Mouse (Mus musculus): ENCODE results near the gene Imp3. TPM values are rescaled to one million over a fixed set of nuclear protein-coding genes. Genes with fewer than 3 reads are reported as not detected.

Imp3 gene
- polyA plus RNA-seq, 1 experiment from 2014 or later, result 66.8 TPM

- Histone ChIP-seq H3K4me3 (ENCODE audit: low read length) (peak overlapping the region; percentile 34), H3K4me2 (ENCODE audit: low read length) (peak overlapping the region; percentile 61), H3K9me3 (ENCODE audit: control insufficient read depth, low read length) (no peaks in the 10 kb centered on the region), H3K4me1 (ENCODE audit: control insufficient read depth, insufficient read depth, low read depth, low read length) (peaks cover 10% of the 10 kb centered on the region), H3K9ac (ENCODE audit: low read depth, low read length) (peak overlapping the region; percentile 19), H3K27ac (ENCODE audit: low read depth, low read length) (0 out of 2 replicates have a peak overlapping the region, but pooled peaks have one; percentile 4), H3K27me3 (replicated peaks; ENCODE audit: control insufficient read depth, insufficient read depth, low read length) (no peaks in the 10 kb centered on the region), H3K36me3 (ENCODE audit: control insufficient read depth, insufficient read depth, low read length) (no peaks in the 10 kb centered on the region)
- no peak for ATAC-seq
- 35% methylated on average over 13 of the region's 13 CpGs for WGBS
Measured at GRCm38 (mm10) chr9:56949767-56950166, 12.5 kb downstream of the Imp3 start.

- Histone ChIP-seq H3K27me3 (replicated peaks; ENCODE audit: control insufficient read depth, insufficient read depth, low read length) (no peaks in the 10 kb centered on the region), H3K4me3 (ENCODE audit: low read length) (peak within 1 kb of the TSS; percentile 71), H3K9me3 (ENCODE audit: control insufficient read depth, low read length) (no peaks in the 10 kb centered on the region), H3K9ac (ENCODE audit: low read depth, low read length) (peak within 1 kb of the TSS; percentile 83), H3K4me2 (ENCODE audit: low read length) (peak within 1 kb of the TSS; percentile 92), H3K4me1 (ENCODE audit: control insufficient read depth, insufficient read depth, low read depth, low read length) (peaks cover 10% of the 10 kb centered on the region), H3K27ac (ENCODE audit: low read depth, low read length) (peak within 1 kb of the TSS; percentile 87), H3K36me3 (ENCODE audit: control insufficient read depth, insufficient read depth, low read length) (no peaks in the 10 kb centered on the region)
- peak; percentile 100 for ATAC-seq
- under 1% methylated on average over 50 of the region's 50 CpGs for WGBS
Measured at GRCm38 (mm10) chr9:56950414-56951400, 13.4 kb downstream of the Imp3 start, which contains the start of gene Snupn. Gene Snupn, plus strand, starts transcription at chr9:56950878.

GRCm38 (mm10) chr9:56953562-56953961, 16.3 kb downstream of the Imp3 start:
- H3K36me3 ChIP-seq (ENCODE audit: control insufficient read depth, insufficient read depth, low read length), result no peaks in the 10 kb centered on the region; the same call in 1 of the 2 replicates
- WGBS, result 100% methylated on average over 1 of the region's 1 CpGs

DNA sequence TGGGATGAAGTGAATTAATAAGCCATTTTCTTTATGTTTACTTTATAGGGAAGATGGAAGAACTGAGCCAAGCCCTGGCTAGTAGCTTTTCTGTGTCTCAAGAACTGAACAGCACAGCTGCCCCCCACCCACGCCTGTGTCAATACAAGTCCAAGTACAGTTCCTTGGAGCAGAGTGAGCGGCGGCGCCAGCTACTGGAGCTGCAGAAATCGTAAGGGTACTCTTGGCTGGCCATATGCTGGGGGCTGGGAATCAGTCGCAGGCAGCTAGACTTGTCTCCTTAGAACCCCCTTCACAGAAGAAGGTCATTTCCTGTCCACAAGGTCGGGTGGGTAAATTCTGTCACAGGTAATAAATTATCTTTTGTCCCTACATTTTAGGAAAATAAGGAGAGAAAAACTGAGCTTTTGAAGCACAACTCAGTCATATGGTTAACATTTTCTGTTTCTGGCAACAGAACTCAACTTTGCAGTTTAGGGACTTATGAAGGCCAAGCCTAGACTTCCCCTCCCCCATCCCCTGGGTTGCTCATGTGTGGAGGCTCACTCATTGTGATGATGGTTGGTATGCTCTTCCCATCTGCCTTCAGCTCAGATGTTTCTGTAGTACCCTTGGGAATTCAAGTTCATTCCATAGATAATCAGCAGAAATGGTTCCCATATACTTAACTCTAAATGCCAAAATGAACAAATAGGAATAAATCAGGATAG, 19.8 kb downstream of the Imp3 start:
- ATAC-seq, result no peak
- H3K27me3 ChIP-seq (replicated peaks; ENCODE audit: control insufficient read depth, insufficient read depth, low read length), result no peaks in the 10 kb centered on the region
- H3K9ac ChIP-seq (ENCODE audit: low read depth, low read length), result no peak overlapping the region
- H3K4me3 ChIP-seq (ENCODE audit: low read length), result no peak overlapping the region
- no peak overlapping the region for H3K4me2 ChIP-seq (ENCODE audit: low read length)
- no peaks in the 10 kb centered on the region for H3K4me1 ChIP-seq (ENCODE audit: control insufficient read depth, insufficient read depth, low read depth, low read length)
- WGBS, result 92% methylated on average over 7 of the region's 7 CpGs
- H3K36me3 ChIP-seq (ENCODE audit: control insufficient read depth, insufficient read depth, low read length), result no peaks in the 10 kb centered on the region; the same call in 1 of the 2 replicates
- no peaks in the 10 kb centered on the region for H3K9me3 ChIP-seq (ENCODE audit: control insufficient read depth, low read length)
- H3K27ac ChIP-seq (ENCODE audit: low read depth, low read length), result no peak overlapping the region

More at GRCm38 (mm10) chr9:56953562-56953961, 16.3 kb downstream of the Imp3 start:
- Histone ChIP-seq H3K9ac (ENCODE audit: low read depth, low read length) (no peak overlapping the region), H3K27ac (ENCODE audit: low read depth, low read length) (no peak overlapping the region), H3K4me2 (ENCODE audit: low read length) (no peak overlapping the region), H3K9me3 (ENCODE audit: control insufficient read depth, low read length) (no peaks in the 10 kb centered on the region), H3K27me3 (replicated peaks; ENCODE audit: control insufficient read depth, insufficient read depth, low read length) (no peaks in the 10 kb centered on the region), H3K4me3 (ENCODE audit: low read length) (no peak overlapping the region), H3K4me1 (ENCODE audit: control insufficient read depth, insufficient read depth, low read depth, low read length) (peaks cover 10% of the 10 kb centered on the region)
- ATAC-seq, result no peak

- Histone ChIP-seq H3K4me3 (ENCODE audit: low read length) (no peak overlapping the region), H3K4me2 (ENCODE audit: low read length) (no peak overlapping the region), H3K9ac (ENCODE audit: low read depth, low read length) (no peak overlapping the region), H3K27ac (ENCODE audit: low read depth, low read length) (no peak overlapping the region), H3K9me3 (ENCODE audit: control insufficient read depth, low read length) (no peaks in the 10 kb centered on the region), H3K36me3 (ENCODE audit: control insufficient read depth, insufficient read depth, low read length) (peaks cover 8% of the 10 kb centered on the region; the same call in 1 of the 2 replicates), H3K4me1 (ENCODE audit: control insufficient read depth, insufficient read depth, low read depth, low read length) (no peaks in the 10 kb centered on the region), H3K27me3 (replicated peaks; ENCODE audit: control insufficient read depth, insufficient read depth, low read length) (no peaks in the 10 kb centered on the region)
- ATAC-seq, result no peak
- 98% methylated on average over 2 of the region's 2 CpGs for WGBS
Measured at GRCm38 (mm10) chr9:56958689-56959088, 21.4 kb downstream of the Imp3 start.

DNA sequence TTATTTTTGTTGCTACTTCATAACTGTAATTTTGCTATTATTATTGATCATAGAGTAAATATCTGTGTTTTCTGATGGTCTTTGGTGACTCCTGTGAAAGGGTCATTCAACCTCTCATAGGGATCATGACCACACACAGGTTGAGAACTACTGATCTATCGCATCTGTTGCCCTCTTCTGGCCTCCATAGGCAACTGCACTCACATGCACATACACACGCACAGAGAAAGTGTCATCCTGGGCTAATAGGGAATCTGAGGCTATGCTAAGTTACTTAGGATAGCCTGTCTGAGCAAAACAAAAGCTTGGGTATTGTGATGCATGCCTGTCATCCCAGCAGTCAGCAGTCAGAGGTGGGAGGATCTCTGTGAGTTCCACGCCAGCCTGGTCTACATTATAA, 24.3 kb downstream of the Imp3 start:
- no peak overlapping the region for H3K4me3 ChIP-seq (ENCODE audit: low read length)
- H3K36me3 ChIP-seq (ENCODE audit: control insufficient read depth, insufficient read depth, low read length), result peaks cover 13% of the 10 kb centered on the region; the same call in 1 of the 2 replicates
- H3K9me3 ChIP-seq (ENCODE audit: control insufficient read depth, low read length), result no peaks in the 10 kb centered on the region
- H3K4me1 ChIP-seq (ENCODE audit: control insufficient read depth, insufficient read depth, low read depth, low read length), result no peaks in the 10 kb centered on the region
- 98% methylated on average over 3 of the region's 3 CpGs for WGBS
- no peak overlapping the region for H3K9ac ChIP-seq (ENCODE audit: low read depth, low read length)
- no peaks in the 10 kb centered on the region for H3K27me3 ChIP-seq (replicated peaks; ENCODE audit: control insufficient read depth, insufficient read depth, low read length)
- no peak overlapping the region for H3K27ac ChIP-seq (ENCODE audit: low read depth, low read length)
- no peak for ATAC-seq
- no peak overlapping the region for H3K4me2 ChIP-seq (ENCODE audit: low read length)

DNA sequence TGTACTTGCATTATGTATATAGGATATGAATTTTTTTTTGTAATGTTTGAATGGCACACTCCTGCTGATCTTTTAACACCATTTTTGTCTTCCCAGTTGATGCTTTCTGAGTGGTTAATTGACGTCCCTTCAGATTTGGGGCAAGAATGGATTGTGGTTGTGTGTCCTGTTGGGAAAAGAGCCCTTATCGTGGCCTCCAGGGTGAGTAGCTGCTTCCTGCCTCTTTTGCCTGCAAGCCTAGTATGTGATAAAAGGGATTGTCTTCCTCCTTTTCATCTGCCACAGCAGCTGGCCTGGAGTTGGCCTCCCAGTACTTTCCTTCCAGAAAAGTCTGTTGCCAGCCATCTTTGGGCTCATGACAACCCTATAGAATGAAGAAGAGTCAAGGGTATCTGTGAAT, 32.9 kb downstream of the Imp3 start:
- Histone ChIP-seq H3K27me3 (replicated peaks; ENCODE audit: control insufficient read depth, insufficient read depth, low read length) (no peaks in the 10 kb centered on the region), H3K4me3 (ENCODE audit: low read length) (no peak overlapping the region), H3K27ac (ENCODE audit: low read depth, low read length) (no peak overlapping the region), H3K4me2 (ENCODE audit: low read length) (no peak overlapping the region), H3K4me1 (ENCODE audit: control insufficient read depth, insufficient read depth, low read depth, low read length) (no peaks in the 10 kb centered on the region), H3K9me3 (ENCODE audit: control insufficient read depth, low read length) (no peaks in the 10 kb centered on the region), H3K36me3 (ENCODE audit: control insufficient read depth, insufficient read depth, low read length) (peaks cover 9% of the 10 kb centered on the region), H3K9ac (ENCODE audit: low read depth, low read length) (no peak overlapping the region)
- WGBS, result 88% methylated on average over 2 of the region's 2 CpGs
- no peak for ATAC-seq

DNA sequence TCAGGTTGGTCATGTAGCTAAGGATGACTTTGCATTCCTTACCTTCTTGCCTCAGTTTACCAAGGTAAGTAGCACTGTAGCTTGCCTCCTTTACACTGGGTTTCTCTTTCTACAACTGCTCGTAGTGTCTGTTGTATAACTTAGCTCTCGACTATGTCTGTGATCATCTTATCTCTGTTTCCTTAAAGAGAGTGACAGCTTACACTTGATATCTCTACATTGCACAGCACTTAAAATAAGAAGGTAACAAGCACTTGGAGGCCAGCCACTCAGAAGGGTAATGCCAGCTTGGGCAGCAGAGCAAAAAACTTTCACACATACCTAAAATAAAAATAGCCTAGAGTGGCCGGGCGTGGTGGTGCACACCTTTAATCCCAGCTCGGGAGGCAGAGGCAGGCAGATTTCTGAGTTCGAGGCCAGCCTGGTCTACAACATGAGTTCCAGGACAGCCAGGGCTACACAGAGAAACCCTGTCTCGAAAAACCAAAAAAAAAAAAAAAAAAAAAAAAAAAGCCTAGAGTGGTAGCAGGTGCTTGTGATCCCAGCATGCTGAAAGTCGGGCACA, 36.8 kb downstream of the Imp3 start:
- no peak overlapping the region for H3K4me3 ChIP-seq (ENCODE audit: low read length)
- ATAC-seq, result no peak
- 93% methylated on average over 7 of the region's 8 CpGs for WGBS
- no peaks in the 10 kb centered on the region for H3K4me1 ChIP-seq (ENCODE audit: control insufficient read depth, insufficient read depth, low read depth, low read length)
- H3K9me3 ChIP-seq (ENCODE audit: control insufficient read depth, low read length), result no peaks in the 10 kb centered on the region
- no peak overlapping the region for H3K27ac ChIP-seq (ENCODE audit: low read depth, low read length)
- peaks cover 9% of the 10 kb centered on the region; the same call in 1 of the 2 replicates for H3K36me3 ChIP-seq (ENCODE audit: control insufficient read depth, insufficient read depth, low read length)
- no peaks in the 10 kb centered on the region for H3K27me3 ChIP-seq (replicated peaks; ENCODE audit: control insufficient read depth, insufficient read depth, low read length)
- no peak overlapping the region for H3K9ac ChIP-seq (ENCODE audit: low read depth, low read length)
- no peak overlapping the region for H3K4me2 ChIP-seq (ENCODE audit: low read length)
